Mouse (Mus musculus) embryo, embryonic 10.5 days (tissue): ENCODE measurements at regions not wholly inside any gene's neighbourhood (a gene's known extent, or its start where the extent isn't known, plus 50 kb on each side); places are given as distances from the start of the nearest gene placed in this dataset.
A peak's percentile ranks its signal among the peaks of the same experiment; 100 is the strongest.
"Not testable (repeated sequence)": the region's sequence is repeated elsewhere in the genome, so short reads cannot be mapped to it uniquely, and the experiment has no call there.

Experiments used
- DNase-seq: peaks from one replicate; pipeline ENCODE4 v3.0.0-alpha.2; 2015; ENCODE audit warnings: low spot score

- DNase-seq: no peak
These were observed 131.1 kb downstream of the Phlda1 start for GRCm38 (mm10) chr10:111637084-111637735.

GRCm38 (mm10) chr10:111639866-111640265 is 133.8 kb downstream of the Phlda1 start:
- DNase-seq: no peak

GRCm38 (mm10) chr10:111642683-111643082 is 136.6 kb downstream of the Phlda1 start:
- DNase-seq: no peak

- not testable (repeated sequence) for DNase-seq
These were observed 147.7 kb downstream of the Phlda1 start for GRCm38 (mm10) chr10:111653773-111654172.

- DNase-seq: no peak
These were observed 148.5 kb downstream of the Phlda1 start for GRCm38 (mm10) chr10:111654364-111655226.

GRCm38 (mm10) chr10:111658828-111659227 is 152.7 kb downstream of the Phlda1 start:
- DNase-seq: peak; percentile 57

- DNase-seq: no peak
These were observed 156.6 kb downstream of the Phlda1 start for GRCm38 (mm10) chr10:111662665-111663064.

GRCm38 (mm10) chr10:111665834-111666233 is 159.7 kb downstream of the Phlda1 start:
- no peak for DNase-seq

GRCm38 (mm10) chr10:111666963-111667362 is 160.9 kb downstream of the Phlda1 start:
- DNase-seq: no peak

- no peak for DNase-seq
These were observed 162.6 kb downstream of the Phlda1 start for GRCm38 (mm10) chr10:111668639-111669038.

GRCm38 (mm10) chr10:111669658-111670057 is 163.6 kb downstream of the Phlda1 start:
- DNase-seq: peak; percentile 77

GRCm38 (mm10) chr10:111670666-111671065 is 164.6 kb downstream of the Phlda1 start:
- no peak for DNase-seq

- peak; percentile 83 for DNase-seq
These were observed 166.6 kb downstream of the Phlda1 start for GRCm38 (mm10) chr10:111672454-111673316.

- DNase-seq: peak; percentile 32
These were observed 167.2 kb downstream of the Phlda1 start for GRCm38 (mm10) chr10:111673317-111673610.

GRCm38 (mm10) chr10:111676255-111676654 is 170.2 kb downstream of the Phlda1 start:
- DNase-seq: no peak

GRCm38 (mm10) chr10:111680919-111681318 is 174.8 kb downstream of the Phlda1 start:
- no peak for DNase-seq

GRCm38 (mm10) chr10:111684409-111685346 is 178.6 kb downstream of the Phlda1 start:
- no peak for DNase-seq

GRCm38 (mm10) chr10:111686585-111686984 is 180.5 kb downstream of the Phlda1 start:
- no peak for DNase-seq

GRCm38 (mm10) chr10:111689587-111689986 is 183.5 kb downstream of the Phlda1 start:
- DNase-seq: peak; percentile 24

- DNase-seq: no peak
These were observed 187.7 kb downstream of the Phlda1 start for GRCm38 (mm10) chr10:111693762-111694161.
